Mouse (Mus musculus): ENCODE results near the gene Rnf217.

The Rnf217 gene

GRCm38 (mm10) chr10:31609066-31609961 is at the start of gene Rnf217:
TSS of gene Rnf217 (minus strand) at chr10:31609184.
- peak; percentile 58 for DNase-seq

GRCm38 (mm10) chr10:31647270-31647669 is 38.3 kb upstream of the Rnf217 start:
- DNase-seq, result no peak

GRCm38 (mm10) chr10:31646083-31646482 is 37.1 kb upstream of the Rnf217 start:
- no peak for DNase-seq

- no peak for DNase-seq
These were observed 26.1 kb upstream of the Rnf217 start for GRCm38 (mm10) chr10:31635098-31635497.

GRCm38 (mm10) chr10:31632005-31632404 is 23.0 kb upstream of the Rnf217 start:
- DNase-seq, result peak; percentile 6

- no peak for DNase-seq
These were observed 6.4 kb upstream of the Rnf217 start for GRCm38 (mm10) chr10:31615355-31615754.

- DNase-seq, result no peak
These were observed 5.1 kb upstream of the Rnf217 start for GRCm38 (mm10) chr10:31614111-31614510.

GRCm38 (mm10) chr10:31608441-31609065 is 431 bp downstream of the Rnf217 start:
- DNase-seq, result no peak

GRCm38 (mm10) chr10:31606981-31607867 is 1.8 kb downstream of the Rnf217 start:
- DNase-seq, result peak; percentile 40

GRCm38 (mm10) chr10:31603855-31604254 is 5.1 kb downstream of the Rnf217 start:
- no peak for DNase-seq

GRCm38 (mm10) chr10:31600116-31600515 is 8.9 kb downstream of the Rnf217 start:
- DNase-seq, result no peak

GRCm38 (mm10) chr10:31597886-31598285 is 11.1 kb downstream of the Rnf217 start:
- DNase-seq, result no peak

GRCm38 (mm10) chr10:31596804-31597203 is 12.2 kb downstream of the Rnf217 start:
- DNase-seq, result peak; percentile 9

- no peak for DNase-seq
These were observed 13.7 kb downstream of the Rnf217 start for GRCm38 (mm10) chr10:31595326-31595725.

- DNase-seq, result peak; percentile 74
These were observed 16.1 kb downstream of the Rnf217 start for GRCm38 (mm10) chr10:31592741-31593524.

GRCm38 (mm10) chr10:31592095-31592740 is 16.8 kb downstream of the Rnf217 start:
- DNase-seq, result peak; percentile 27

- DNase-seq, result no peak
These were observed 28.3 kb downstream of the Rnf217 start for GRCm38 (mm10) chr10:31580722-31581121.

- no peak for DNase-seq
These were observed 28.9 kb downstream of the Rnf217 start for GRCm38 (mm10) chr10:31580073-31580472.

GRCm38 (mm10) chr10:31573267-31573666 is 35.7 kb downstream of the Rnf217 start:
- DNase-seq, result no peak

- no peak for DNase-seq
These were observed 51.7 kb downstream of the Rnf217 start for GRCm38 (mm10) chr10:31557311-31557710.

- no peak for DNase-seq
These were observed 53.5 kb downstream of the Rnf217 start for GRCm38 (mm10) chr10:31555433-31555960.

Data from lung, postnatal 36 days (tissue).